8 mouse cellular contexts compared by ENCODE assay signal in genomic region chr9:77753853-77754727, GRCm38 (mm10). TPM values are rescaled to one million over a fixed set of nuclear protein-coding genes. Genes with fewer than 3 reads are reported as not detected.
DNase-seq lines count a peak whose midpoint lies in the region; ATAC-seq and TF ChIP-seq lines count a peak whose summit lies in the region.

Gene Gclc (plus strand): TSS chr9:77754535.

- H3K27me3 ChIP-seq in kidney, embryonic 14.5 days (ENCODE audit: control insufficient read depth, insufficient read depth, low read length) = no peaks in the 10 kb centered on the region
- no peaks in the 10 kb centered on the region for H3K27me3 ChIP-seq in limb, embryonic 14.5 days (ENCODE audit: control insufficient read depth, insufficient read depth, low read length)
- H3K27me3 ChIP-seq in midbrain, embryonic 16.5 days (ENCODE audit: control insufficient read depth, insufficient read depth, low read depth, low read length) = no peaks in the 10 kb centered on the region
- no peaks in the 10 kb centered on the region for H3K27me3 ChIP-seq in spleen, adult 2 months (ENCODE audit: control insufficient read depth, insufficient read depth, low read length)

- DNase-seq in A20 (ENCODE audit: low read depth, low spot score) = peak; percentile 90
- DNase-seq in heart, adult 9 months (ENCODE audit: low spot score in 2 of 2) = peak; percentile 86 to 91
- peak; percentile 69 for DNase-seq in limb, embryonic 14.5 days (ENCODE audit: low spot score)
- peak; percentile 77 to 90 for DNase-seq in spleen, adult 2 months (ENCODE audit: low read depth in 1 of 2, low spot score in 2 of 2)

- no peak for TF ChIP-seq CTCF in bone marrow macrophage, adult 2 months (IDR thresholded peaks at IDR 0.05; ENCODE audit: low read depth, low read length)
- no peak for TF ChIP-seq CTCF in embryonic fibroblast, embryonic 13.5 days (IDR thresholded peaks at IDR 0.05; ENCODE audit: borderline replicate concordance, insufficient read depth, low read length)
- no peak for TF ChIP-seq CTCF in spleen, adult 2 months (IDR thresholded peaks at IDR 0.05; ENCODE audit: extremely low read depth, insufficient read depth, insufficient read length, insufficient replicate concordance)

- H3K9ac ChIP-seq in kidney, embryonic 14.5 days (ENCODE audit: low read depth, low read length) = peak within 1 kb of the TSS; percentile 85
- H3K9ac ChIP-seq in limb, embryonic 14.5 days (ENCODE audit: low read depth, low read length, severe bottlenecking) = peak within 1 kb of the TSS; percentile 72
- peak within 1 kb of the TSS; percentile 85 for H3K9ac ChIP-seq in midbrain, embryonic 16.5 days (ENCODE audit: low read depth, low read length)

- WGBS in kidney, embryonic 14.5 days = 7% methylated on average over 53 of the region's 54 CpGs
- WGBS in limb, embryonic 14.5 days = 10% methylated on average over 36 of the region's 54 CpGs
- WGBS in midbrain, embryonic 16.5 days = 7% methylated on average over 53 of the region's 54 CpGs
- 9% methylated on average over 47 of the region's 54 CpGs for WGBS in spleen, adult 2 months

- peak; percentile 81 for ATAC-seq in kidney, embryonic 14.5 days (ENCODE audit: low FRiP score, low TSS enrichment)
- peak; percentile 88 for ATAC-seq in limb, embryonic 14.5 days (ENCODE audit: low FRiP score, low read depth)
- ATAC-seq in midbrain, embryonic 16.5 days = peak; percentile 89

- H3K9me3 ChIP-seq in kidney, embryonic 14.5 days (ENCODE audit: control insufficient read depth, low read length) = no peaks in the 10 kb centered on the region
- no peaks in the 10 kb centered on the region for H3K9me3 ChIP-seq in limb, embryonic 14.5 days (ENCODE audit: control insufficient read depth, low read length)
- H3K9me3 ChIP-seq in midbrain, embryonic 16.5 days (replicated peaks; ENCODE audit: control insufficient read depth, low read length, poor library complexity, severe bottlenecking) = no peaks in the 10 kb centered on the region

- H3K4me3 ChIP-seq in bone marrow macrophage, adult 2 months (ENCODE audit: insufficient read depth, low read length) = peak within 1 kb of the TSS; percentile 71
- peak within 1 kb of the TSS; percentile 68 for H3K4me3 ChIP-seq in embryonic fibroblast, embryonic 13.5 days (ENCODE audit: insufficient read depth, low read length)
- peak within 1 kb of the TSS; percentile 80 for H3K4me3 ChIP-seq in kidney, embryonic 14.5 days (ENCODE audit: low read length)
- H3K4me3 ChIP-seq in limb, embryonic 14.5 days (replicated peaks; ENCODE audit: low read length) = peak within 1 kb of the TSS; percentile 79
- H3K4me3 ChIP-seq in midbrain, embryonic 16.5 days (ENCODE audit: low read depth, low read length) = peak within 1 kb of the TSS; percentile 73
- peak within 1 kb of the TSS; percentile 77 for H3K4me3 ChIP-seq in spleen, adult 2 months (ENCODE audit: extremely low read depth, insufficient read depth, insufficient read length)

- peak within 1 kb of the TSS; percentile 75 for H3K4me2 ChIP-seq in kidney, embryonic 14.5 days (replicated peaks; ENCODE audit: low read depth, low read length)
- H3K4me2 ChIP-seq in limb, embryonic 14.5 days (replicated peaks; ENCODE audit: low read depth, low read length, severe bottlenecking) = peak within 1 kb of the TSS; percentile 81
- H3K4me2 ChIP-seq in midbrain, embryonic 16.5 days (ENCODE audit: low read length) = peak within 1 kb of the TSS; percentile 75

- peaks cover 2% of the 10 kb centered on the region; the same call in 1 of the 2 replicates for H3K36me3 ChIP-seq in kidney, embryonic 14.5 days (ENCODE audit: control insufficient read depth, insufficient read depth, low read length)
- H3K36me3 ChIP-seq in limb, embryonic 14.5 days (ENCODE audit: control insufficient read depth, insufficient read depth, low read length) = no peaks in the 10 kb centered on the region
- H3K36me3 ChIP-seq in midbrain, embryonic 16.5 days (ENCODE audit: control insufficient read depth, insufficient read depth, low read length) = no peaks in the 10 kb centered on the region
- no peaks in the 10 kb centered on the region; the same call in 1 of the 2 replicates for H3K36me3 ChIP-seq in spleen, adult 2 months (ENCODE audit: control insufficient read depth, insufficient read depth, low read length)

- peak; percentile 87; the same call in 1 of the 2 replicates for TF ChIP-seq POLR2A in bone marrow macrophage, adult 2 months (IDR thresholded peaks at IDR 0.05; ENCODE audit: borderline replicate concordance, low read depth, low read length)
- TF ChIP-seq POLR2A in embryonic fibroblast, embryonic 13.5 days (IDR thresholded peaks at IDR 0.05; ENCODE audit: low read depth, low read length) = peak; percentile 97
- peak; percentile 81; the same call in 1 of the 2 replicates for TF ChIP-seq POLR2A in limb, embryonic 14.5 days (IDR thresholded peaks at IDR 0.05; ENCODE audit: borderline replicate concordance, extremely low read depth, insufficient read depth, insufficient read length)
- TF ChIP-seq POLR2A in spleen, adult 2 months (IDR thresholded peaks at IDR 0.05; ENCODE audit: low read depth, low read length) = peak; percentile 96

- peak within 1 kb of the TSS; percentile 30 for H3K27ac ChIP-seq in bone marrow macrophage, adult 2 months (ENCODE audit: insufficient read depth, low read depth, low read length)
- H3K27ac ChIP-seq in embryonic fibroblast, embryonic 13.5 days (ENCODE audit: insufficient read depth, low read length) = 0 out of 2 replicates have a peak within 1 kb of the TSS, but pooled peaks have one; percentile 1
- H3K27ac ChIP-seq in kidney, embryonic 14.5 days (ENCODE audit: low read depth, low read length) = peak within 1 kb of the TSS; percentile 73
- peak within 1 kb of the TSS; percentile 59; the same call in 1 of the 2 replicates for H3K27ac ChIP-seq in limb, embryonic 14.5 days (replicated peaks; ENCODE audit: low read depth, low read length)
- H3K27ac ChIP-seq in midbrain, embryonic 16.5 days (ENCODE audit: low read length) = peak within 1 kb of the TSS; percentile 78
- peak within 1 kb of the TSS; percentile 26 for H3K27ac ChIP-seq in spleen, adult 2 months (ENCODE audit: insufficient read depth, low read length)

- H3K4me1 ChIP-seq in bone marrow macrophage, adult 2 months (ENCODE audit: control insufficient read depth, insufficient read depth, low read length) = peaks cover 12% of the 10 kb centered on the region; the same call in 1 of the 2 replicates
- peaks cover 8% of the 10 kb centered on the region for H3K4me1 ChIP-seq in embryonic fibroblast, embryonic 13.5 days (ENCODE audit: control insufficient read depth, insufficient read depth, low read length)
- peaks cover 10% of the 10 kb centered on the region for H3K4me1 ChIP-seq in kidney, embryonic 14.5 days (ENCODE audit: control insufficient read depth, insufficient read depth, low read length)
- peaks cover 17% of the 10 kb centered on the region; the same call in 1 of the 2 replicates for H3K4me1 ChIP-seq in limb, embryonic 14.5 days (ENCODE audit: control insufficient read depth, insufficient read depth, low read length)
- H3K4me1 ChIP-seq in midbrain, embryonic 16.5 days (ENCODE audit: control insufficient read depth, insufficient read depth, low read length) = peaks cover 26% of the 10 kb centered on the region
- no peaks in the 10 kb centered on the region; the same call in 1 of the 2 replicates for H3K4me1 ChIP-seq in spleen, adult 2 months (ENCODE audit: control insufficient read depth, insufficient read depth, insufficient read length)

RNA-seq across cellular contexts. Expression of gene Gclc, which starts in this region (rescaled TPM):
- 27.8 and 28.3 TPM in 2 replicates for polyA plus RNA-seq in bone marrow macrophage, adult 2 months (2012; ENCODE audit: insufficient read depth, insufficient read length, missing spikeins)
- polyA plus RNA-seq in embryonic fibroblast, embryonic 13.5 days (2011; ENCODE audit: insufficient read length, low read depth, missing spikeins) = 20.0 and 22.2 TPM in 2 replicates
- 21.1 and 30.0 TPM in 2 replicates for polyA plus RNA-seq in kidney, embryonic 14.5 days (2014; fragmentation: Nextera tagmentation; extraction: Ambion mirVana)
- polyA plus RNA-seq in limb, embryonic 14.5 days (2012; rRNA removed) = 15.2 and 17.0 TPM in 2 replicates
- polyA plus RNA-seq in limb, embryonic 14.5 days (2014; fragmentation: Nextera tagmentation; extraction: Ambion mirVana) = 14.0 and 15.2 TPM in 2 replicates
- 15.1 and 15.4 TPM in 2 replicates for polyA plus RNA-seq in midbrain, embryonic 16.5 days (2015; fragmentation: Nextera tagmentation; extraction: Ambion mirVana)
- polyA plus RNA-seq in spleen, adult 2 months (2012; rRNA removed) = 14.1 and 15.3 TPM in 2 replicates

Comparison
In these comparisons a context has a peak if more than half of its experiments do, and no peak if none do; other contexts are left out.
1. Peak in every context shown above with its lines: DNase-seq, ATAC-seq, H3K4me3 ChIP-seq and H3K27ac ChIP-seq.
2. H3K27ac ChIP-seq: peak in every context shown above with its lines; median percentile 78 in midbrain, embryonic 16.5 days; 73 in kidney, embryonic 14.5 days; 59 in limb, embryonic 14.5 days; 30 in bone marrow macrophage, adult 2 months; 26 in spleen, adult 2 months; 1 in embryonic fibroblast, embryonic 13.5 days.